Mouse (Mus musculus) midbrain, embryonic 10.5 days (tissue): ENCODE data around the gene Esr2. TPM values are rescaled to one million over a fixed set of nuclear protein-coding genes. Genes with fewer than 3 reads are reported as not detected.

Experiments
- DNase-seq: peaks from one replicate; pipeline ENCODE4 v3.0.0-alpha.2; 2017; ENCODE audit warnings: low spot score
- H3K27ac ChIP-seq: fragments of 300-500 bp; sonication (generic); replicated peaks from 2 replicates; pipeline ENCODE4 v1.5.1; 2016; ENCODE audit warnings: mild to moderate bottlenecking
- H3K27me3 ChIP-seq: fragments of 300-500 bp; sonication (generic); 2 replicates; pipeline ENCODE4 v1.6.1; 2016; ENCODE audit warnings: low read depth, mild to moderate bottlenecking; ENCODE audit not compliant: poor library complexity, severe bottlenecking
- H3K36me3 ChIP-seq: fragments of 300-500 bp; sonication (generic); 2 replicates; pipeline ENCODE4 v1.6.1; 2016; ENCODE audit warnings: mild to moderate bottlenecking, moderate library complexity
- H3K4me1 ChIP-seq: fragments of 300-500 bp; sonication (generic); 2 replicates; pipeline ENCODE4 v1.6.1; 2016
- H3K4me3 ChIP-seq: fragments of 300-500 bp; sonication (generic); 2 replicates; pipeline ENCODE4 v1.5.1; 2016; ENCODE audit warnings: mild to moderate bottlenecking, moderate library complexity
- H3K9me3 ChIP-seq: fragments of 300-500 bp; sonication (generic); replicated peaks from 2 replicates; pipeline ENCODE4 v1.6.1; 2016; ENCODE audit warnings: mild to moderate bottlenecking
- WGBS: fragments of 180-500 bp; shearing (Covaris S2); methylation state at CpG from one replicate; pipeline ENCODE4 v1.1.7; 2016; 5-methylcytosine and 5-hydroxymethylcytosine counted together
- polyA plus RNA-seq: library from polyadenylated mRNA; unstranded; fragments of >200 nt; fragmentation: Nextera tagmentation; extraction: Ambion mirVana; gene quantifications from 2 replicates; pipeline ENCODE4 v1.2.1, GENCODE M21; 2016

Esr2 gene
- polyA plus RNA-seq, 1 experiment from 2014 or later = 0.06 TPM

GRCm38 (mm10) chr12:76132591-76132990 is 44.5 kb downstream of the Esr2 start:
- no peaks in the 10 kb centered on the region for H3K27me3 ChIP-seq
- peaks cover 8% of the 10 kb centered on the region for H3K4me1 ChIP-seq
- H3K36me3 ChIP-seq = no peaks in the 10 kb centered on the region
- H3K27ac ChIP-seq = no peak overlapping the region
- H3K4me3 ChIP-seq = no peak overlapping the region
- 76% methylated on average over 4 of the region's 4 CpGs for WGBS
- no peaks in the 10 kb centered on the region for H3K9me3 ChIP-seq
- DNase-seq = no peak

GRCm38 (mm10) chr12:76130891-76131290 is 46.2 kb downstream of the Esr2 start:
- WGBS = 89% methylated on average over 6 of the region's 6 CpGs
- Histone ChIP-seq H3K36me3 (no peaks in the 10 kb centered on the region), H3K9me3 (no peaks in the 10 kb centered on the region), H3K4me3 (no peak overlapping the region), H3K4me1 (peaks cover 4% of the 10 kb centered on the region; the same call in 1 of the 2 replicates), H3K27me3 (no peaks in the 10 kb centered on the region), H3K27ac (no peak overlapping the region)
- no peak for DNase-seq

GRCm38 (mm10) chr12:76130281-76130680 is 46.8 kb downstream of the Esr2 start:
- no peaks in the 10 kb centered on the region for H3K27me3 ChIP-seq
- H3K9me3 ChIP-seq = no peaks in the 10 kb centered on the region
- peak; percentile 46 for DNase-seq
- no peaks in the 10 kb centered on the region for H3K36me3 ChIP-seq
- no peak overlapping the region for H3K4me3 ChIP-seq
- peaks cover 4% of the 10 kb centered on the region; the same call in 1 of the 2 replicates for H3K4me1 ChIP-seq
- 21% methylated on average over 4 of the region's 4 CpGs for WGBS
- no peak overlapping the region for H3K27ac ChIP-seq

GRCm38 (mm10) chr12:76128831-76129230 is 48.2 kb downstream of the Esr2 start:
- Histone ChIP-seq H3K27ac (no peak overlapping the region), H3K36me3 (no peaks in the 10 kb centered on the region), H3K4me1 (peaks cover 4% of the 10 kb centered on the region; the same call in 1 of the 2 replicates), H3K27me3 (no peaks in the 10 kb centered on the region), H3K9me3 (no peaks in the 10 kb centered on the region), H3K4me3 (no peak overlapping the region)
- no peak for DNase-seq
- WGBS = 83% methylated on average over 10 of the region's 10 CpGs

- no peaks in the 10 kb centered on the region for H3K27me3 ChIP-seq
- H3K4me1 ChIP-seq = peaks cover 4% of the 10 kb centered on the region; the same call in 1 of the 2 replicates
- H3K9me3 ChIP-seq = no peaks in the 10 kb centered on the region
- 79% methylated on average over 3 of the region's 3 CpGs for WGBS
- H3K36me3 ChIP-seq = no peaks in the 10 kb centered on the region
- H3K27ac ChIP-seq = no peak overlapping the region
- no peak overlapping the region for H3K4me3 ChIP-seq
- no peak for DNase-seq
Measured at GRCm38 (mm10) chr12:76128306-76128705, 48.8 kb downstream of the Esr2 start.

GRCm38 (mm10) chr12:76123223-76123622 is 53.8 kb downstream of the Esr2 start:
- peaks cover 1% of the 10 kb centered on the region for H3K4me1 ChIP-seq
- no peaks in the 10 kb centered on the region for H3K27me3 ChIP-seq
- no peaks in the 10 kb centered on the region for H3K9me3 ChIP-seq
- DNase-seq = no peak
- no peaks in the 10 kb centered on the region for H3K36me3 ChIP-seq
- no peak overlapping the region for H3K27ac ChIP-seq
- 92% methylated on average over 6 of the region's 6 CpGs for WGBS
- H3K4me3 ChIP-seq = no peak overlapping the region

- Histone ChIP-seq H3K36me3 (no peaks in the 10 kb centered on the region), H3K27ac (no peak overlapping the region), H3K9me3 (no peaks in the 10 kb centered on the region), H3K4me1 (peaks cover 10% of the 10 kb centered on the region), H3K27me3 (no peaks in the 10 kb centered on the region), H3K4me3 (no peak overlapping the region)
- DNase-seq = peak; percentile 41
- 69% methylated on average over 4 of the region's 4 CpGs for WGBS
Measured at GRCm38 (mm10) chr12:76117632-76118153, 59.4 kb downstream of the Esr2 start.

- 78% methylated on average over 4 of the region's 4 CpGs for WGBS
- H3K36me3 ChIP-seq = peaks cover 6% of the 10 kb centered on the region; the same call in 1 of the 2 replicates
- H3K4me1 ChIP-seq = peaks cover 10% of the 10 kb centered on the region
- H3K27me3 ChIP-seq = no peaks in the 10 kb centered on the region
- no peaks in the 10 kb centered on the region for H3K9me3 ChIP-seq
- no peak overlapping the region for H3K4me3 ChIP-seq
- no peak overlapping the region for H3K27ac ChIP-seq
- DNase-seq = no peak
Measured at GRCm38 (mm10) chr12:76116577-76116976, 60.5 kb downstream of the Esr2 start.

- peaks cover 59% of the 10 kb centered on the region for H3K36me3 ChIP-seq
- no peak overlapping the region for H3K4me3 ChIP-seq
- no peaks in the 10 kb centered on the region for H3K9me3 ChIP-seq
- no peaks in the 10 kb centered on the region for H3K27me3 ChIP-seq
- DNase-seq = no peak
- H3K27ac ChIP-seq = no peak overlapping the region
- no peaks in the 10 kb centered on the region for H3K4me1 ChIP-seq
- WGBS = 85% methylated on average over 3 of the region's 3 CpGs
Measured at GRCm38 (mm10) chr12:76111046-76111445, 66.0 kb downstream of the Esr2 start.

- Histone ChIP-seq H3K4me3 (no peak overlapping the region), H3K36me3 (peaks cover 71% of the 10 kb centered on the region), H3K27ac (no peak overlapping the region), H3K4me1 (no peaks in the 10 kb centered on the region), H3K9me3 (no peaks in the 10 kb centered on the region), H3K27me3 (no peaks in the 10 kb centered on the region)
- DNase-seq = no peak
- WGBS = 93% methylated on average over 15 of the region's 15 CpGs
Measured at GRCm38 (mm10) chr12:76109646-76110405, 67.2 kb downstream of the Esr2 start.

GRCm38 (mm10) chr12:76104596-76105351 is 72.3 kb downstream of the Esr2 start:
- no peaks in the 10 kb centered on the region for H3K27me3 ChIP-seq
- H3K36me3 ChIP-seq = peaks cover 99% of the 10 kb centered on the region
- 95% methylated on average over 20 of the region's 20 CpGs for WGBS

GRCm38 (mm10) chr12:76102621-76103020 is 74.4 kb downstream of the Esr2 start:
- Histone ChIP-seq H3K4me1 (no peaks in the 10 kb centered on the region), H3K4me3 (no peak overlapping the region), H3K9me3 (peaks cover 9% of the 10 kb centered on the region; the same call in 1 of the 2 replicates), H3K36me3 (peaks cover 99% of the 10 kb centered on the region), H3K27me3 (no peaks in the 10 kb centered on the region), H3K27ac (no peak overlapping the region)
- DNase-seq = no peak
- WGBS = 94% methylated on average over 12 of the region's 12 CpGs

More at GRCm38 (mm10) chr12:76104596-76105351, 72.3 kb downstream of the Esr2 start:
- no peak overlapping the region for H3K27ac ChIP-seq
- no peak for DNase-seq
- peaks cover 3% of the 10 kb centered on the region; the same call in 1 of the 2 replicates for H3K9me3 ChIP-seq
- H3K4me1 ChIP-seq = no peaks in the 10 kb centered on the region
- no peak overlapping the region for H3K4me3 ChIP-seq
